Mouse (Mus musculus) activated CD4-positive, CD25-positive, alpha-beta regulatory T cell (primary cell): Measurements from ENCODE around the gene Ism1. TPM values are rescaled to one million over a fixed set of nuclear protein-coding genes. Genes with fewer than 3 reads are reported as not detected.

ENCODE experiments used
- polyA plus RNA-seq, 2 experiments: library from polyadenylated mRNA; unstranded; fragments of 100-300 nt; shearing (Covaris generic); gene quantifications; one replicate each; pipeline ENCODE4 v1.2.1; 2017

The Ism1 gene
- under 1 TPM; 0.06 to 0.07 TPM for polyA plus RNA-seq

GRCm38 (mm10) chr2:139677809-139678274 is at the start of gene Ism1:
Gene Ism1 (plus strand): TSS chr2:139678178.

Other genes starting within 250 kb of the Ism1 start
- gene Sptlc3, start 184.3 kb upstream of the Ism1 start, polyA plus RNA-seq, result not detected